Mouse (Mus musculus) forebrain, embryonic 13.5 days (tissue): ENCODE measurements around the gene Stt3b. TPM values are rescaled to one million over a fixed set of nuclear protein-coding genes. Genes with fewer than 3 reads are reported as not detected.

Source experiments
- ATAC-seq: fragments of 200-750 bp; cut with Nextera tagmentation; 2 replicates; pipeline ENCODE4 v1.8.0; 2017
- H3K27ac ChIP-seq: fragments of 300-500 bp; sonication (generic); 2 replicates; pipeline ENCODE4 v1.5.1; 2015; ENCODE audit warnings: inconsistent platforms, mild to moderate bottlenecking, moderate library complexity
- H3K27me3 ChIP-seq: fragments of 300-500 bp; sonication (generic); 2 replicates; pipeline ENCODE4 v1.6.1; 2015; ENCODE audit warnings: mild to moderate bottlenecking, inconsistent platforms
- H3K36me3 ChIP-seq: fragments of 300-500 bp; sonication (generic); 2 replicates; pipeline ENCODE4 v1.6.1; 2015; ENCODE audit warnings: mild to moderate bottlenecking, inconsistent platforms; ENCODE audit not compliant: poor library complexity, severe bottlenecking
- H3K4me1 ChIP-seq: fragments of 300-500 bp; sonication (generic); 2 replicates; pipeline ENCODE4 v1.6.1; 2015; ENCODE audit warnings: inconsistent platforms
- H3K4me2 ChIP-seq: fragments of 300-500 bp; sonication (generic); 2 replicates; pipeline ENCODE4 v1.6.1; 2015; ENCODE audit warnings: inconsistent platforms, mild to moderate bottlenecking, moderate library complexity
- H3K4me3 ChIP-seq: fragments of 300-500 bp; sonication (generic); 2 replicates; pipeline ENCODE4 v1.5.1; 2015; ENCODE audit warnings: mild to moderate bottlenecking, inconsistent platforms
- H3K9ac ChIP-seq: fragments of 300-500 bp; sonication (generic); 2 replicates; pipeline ENCODE4 v1.6.1; 2015; ENCODE audit warnings: mild to moderate bottlenecking, inconsistent platforms
- H3K9me3 ChIP-seq: fragments of 300-500 bp; sonication (generic); replicated peaks from 2 replicates; pipeline ENCODE4 v1.6.1; 2016; ENCODE audit warnings: inconsistent platforms
- WGBS: fragments of 180-500 bp; shearing (Covaris S2); methylation state at CpG from one replicate; pipeline ENCODE4 v1.1.7; 2015; 5-methylcytosine and 5-hydroxymethylcytosine counted together
- polyA plus RNA-seq: library from polyadenylated mRNA; unstranded; fragments of >200 nt; fragmentation: Nextera tagmentation; extraction: Ambion mirVana; gene quantifications from 2 replicates; pipeline ENCODE4 v1.2.1, GENCODE M21; 2015

The Stt3b gene
- polyA plus RNA-seq, 1 experiment from 2014 or later: 63.3 TPM

- WGBS: 89% methylated on average over 12 of the region's 12 CpGs
These were observed 22.8 kb upstream of the Stt3b start for GRCm38 (mm10) chr9:115333016-115333415.

GRCm38 (mm10) chr9:115332339-115332738 is 22.1 kb upstream of the Stt3b start:
- Histone ChIP-seq H3K27me3 (no peaks in the 10 kb centered on the region), H3K4me3 (no peak overlapping the region), H3K27ac (no peak overlapping the region), H3K4me1 (no peaks in the 10 kb centered on the region), H3K36me3 (no peaks in the 10 kb centered on the region), H3K9ac (no peak overlapping the region), H3K9me3 (no peaks in the 10 kb centered on the region), H3K4me2 (no peak overlapping the region)
- 88% methylated on average over 7 of the region's 7 CpGs for WGBS
- no peak for ATAC-seq

More at GRCm38 (mm10) chr9:115333016-115333415, 22.8 kb upstream of the Stt3b start:
- Histone ChIP-seq H3K36me3 (no peaks in the 10 kb centered on the region), H3K9me3 (no peaks in the 10 kb centered on the region), H3K4me1 (0 out of 2 replicates have a peak, but pooled peaks cover 3% of the 10 kb centered on the region), H3K27ac (no peak overlapping the region), H3K27me3 (no peaks in the 10 kb centered on the region), H3K4me2 (no peak overlapping the region), H3K4me3 (no peak overlapping the region), H3K9ac (no peak overlapping the region)
- ATAC-seq: no peak

- Histone ChIP-seq H3K4me2 (no peak overlapping the region), H3K9ac (no peak overlapping the region), H3K36me3 (no peaks in the 10 kb centered on the region), H3K4me3 (no peak overlapping the region), H3K27ac (no peak overlapping the region), H3K4me1 (no peaks in the 10 kb centered on the region), H3K27me3 (no peaks in the 10 kb centered on the region), H3K9me3 (no peaks in the 10 kb centered on the region)
- ATAC-seq: no peak
- 72% methylated on average over 6 of the region's 6 CpGs for WGBS
These were observed 20.7 kb upstream of the Stt3b start for GRCm38 (mm10) chr9:115330861-115331476.

GRCm38 (mm10) chr9:115326533-115326890 is 16.3 kb upstream of the Stt3b start:
- H3K27ac ChIP-seq: no peak overlapping the region
- H3K4me1 ChIP-seq: peaks cover 6% of the 10 kb centered on the region
- no peaks in the 10 kb centered on the region for H3K36me3 ChIP-seq
- no peak overlapping the region for H3K9ac ChIP-seq
- 91% methylated on average over 4 of the region's 4 CpGs for WGBS
- H3K4me2 ChIP-seq: no peak overlapping the region
- ATAC-seq: no peak
- H3K27me3 ChIP-seq: no peaks in the 10 kb centered on the region
- H3K4me3 ChIP-seq: no peak overlapping the region
- H3K9me3 ChIP-seq: no peaks in the 10 kb centered on the region

- Histone ChIP-seq H3K9ac (no peak overlapping the region), H3K4me3 (no peak overlapping the region), H3K9me3 (no peaks in the 10 kb centered on the region), H3K4me1 (peaks cover 6% of the 10 kb centered on the region), H3K27ac (no peak overlapping the region), H3K36me3 (no peaks in the 10 kb centered on the region), H3K4me2 (no peak overlapping the region), H3K27me3 (no peaks in the 10 kb centered on the region)
- WGBS: 78% methylated on average over 13 of the region's 13 CpGs
- ATAC-seq: no peak
These were observed 15.8 kb upstream of the Stt3b start for GRCm38 (mm10) chr9:115325831-115326532.

GRCm38 (mm10) chr9:115323572-115323971 is 13.4 kb upstream of the Stt3b start:
- peaks cover 6% of the 10 kb centered on the region for H3K4me1 ChIP-seq
- no peaks in the 10 kb centered on the region for H3K27me3 ChIP-seq
- 4% methylated on average over 10 of the region's 10 CpGs for WGBS
- no peak overlapping the region for H3K27ac ChIP-seq
- no peak for ATAC-seq
- H3K36me3 ChIP-seq: no peaks in the 10 kb centered on the region
- H3K9me3 ChIP-seq: no peaks in the 10 kb centered on the region
- peak overlapping the region; percentile 0; the same call in 1 of the 2 replicates for H3K9ac ChIP-seq
- peak overlapping the region; percentile 20; the same call in 1 of the 2 replicates for H3K4me2 ChIP-seq
- no peak overlapping the region for H3K4me3 ChIP-seq

GRCm38 (mm10) chr9:115322385-115322784 is 12.2 kb upstream of the Stt3b start:
- Histone ChIP-seq H3K4me2 (no peak overlapping the region), H3K27me3 (no peaks in the 10 kb centered on the region), H3K27ac (no peak overlapping the region), H3K4me3 (no peak overlapping the region), H3K9ac (no peak overlapping the region), H3K4me1 (peaks cover 6% of the 10 kb centered on the region), H3K9me3 (no peaks in the 10 kb centered on the region), H3K36me3 (no peaks in the 10 kb centered on the region)
- 66% methylated on average over 6 of the region's 6 CpGs for WGBS
- ATAC-seq: peak; percentile 72

GRCm38 (mm10) chr9:115321052-115321451 is 10.8 kb upstream of the Stt3b start:
- no peak overlapping the region for H3K27ac ChIP-seq
- peaks cover 6% of the 10 kb centered on the region for H3K4me1 ChIP-seq
- 84% methylated on average over 6 of the region's 6 CpGs for WGBS
- peaks cover 8% of the 10 kb centered on the region; the same call in 1 of the 2 replicates for H3K9me3 ChIP-seq
- no peaks in the 10 kb centered on the region for H3K36me3 ChIP-seq
- ATAC-seq: no peak
- no peak overlapping the region for H3K9ac ChIP-seq
- H3K27me3 ChIP-seq: no peaks in the 10 kb centered on the region
- H3K4me3 ChIP-seq: no peak overlapping the region
- no peak overlapping the region for H3K4me2 ChIP-seq

GRCm38 (mm10) chr9:115320156-115320555 is 9.9 kb upstream of the Stt3b start:
- H3K4me2 ChIP-seq: no peak overlapping the region
- no peak for ATAC-seq
- H3K4me1 ChIP-seq: peaks cover 6% of the 10 kb centered on the region

GRCm38 (mm10) chr9:115318621-115319375 is 8.6 kb upstream of the Stt3b start:
- Histone ChIP-seq H3K9me3 (peaks cover 8% of the 10 kb centered on the region; the same call in 1 of the 2 replicates), H3K27me3 (no peaks in the 10 kb centered on the region), H3K27ac (no peak overlapping the region), H3K9ac (no peak overlapping the region), H3K36me3 (no peaks in the 10 kb centered on the region), H3K4me1 (peaks cover 4% of the 10 kb centered on the region), H3K4me3 (no peak overlapping the region), H3K4me2 (no peak overlapping the region)
- 89% methylated on average over 6 of the region's 6 CpGs for WGBS
- ATAC-seq: no peak

More at GRCm38 (mm10) chr9:115320156-115320555, 9.9 kb upstream of the Stt3b start:
- no peak overlapping the region for H3K27ac ChIP-seq
- H3K9me3 ChIP-seq: peaks cover 8% of the 10 kb centered on the region; the same call in 1 of the 2 replicates
- H3K4me3 ChIP-seq: no peak overlapping the region
- 84% methylated on average over 4 of the region's 4 CpGs for WGBS
- H3K9ac ChIP-seq: no peak overlapping the region
- H3K36me3 ChIP-seq: no peaks in the 10 kb centered on the region
- no peaks in the 10 kb centered on the region for H3K27me3 ChIP-seq

GRCm38 (mm10) chr9:115317049-115317448 is 6.8 kb upstream of the Stt3b start:
- Histone ChIP-seq H3K27ac (no peak overlapping the region), H3K4me1 (no peaks in the 10 kb centered on the region), H3K27me3 (no peaks in the 10 kb centered on the region), H3K4me2 (no peak overlapping the region), H3K9ac (no peak overlapping the region), H3K4me3 (no peak overlapping the region), H3K36me3 (no peaks in the 10 kb centered on the region), H3K9me3 (peaks cover 8% of the 10 kb centered on the region; the same call in 1 of the 2 replicates)
- no peak for ATAC-seq
- WGBS: 87% methylated on average over 5 of the region's 5 CpGs

- Histone ChIP-seq H3K27ac (no peak overlapping the region), H3K4me3 (no peak overlapping the region), H3K36me3 (no peaks in the 10 kb centered on the region), H3K4me1 (peaks cover 4% of the 10 kb centered on the region), H3K4me2 (peak overlapping the region; percentile 31), H3K9ac (no peak overlapping the region), H3K9me3 (peaks cover 8% of the 10 kb centered on the region; the same call in 1 of the 2 replicates), H3K27me3 (no peaks in the 10 kb centered on the region)
- no peak for ATAC-seq
- 12% methylated on average over 10 of the region's 10 CpGs for WGBS
These were observed 4.3 kb upstream of the Stt3b start for GRCm38 (mm10) chr9:115314556-115314955.
